In genomic region chr11:71738501-71739045, GRCm38 (mm10) we compare ENCODE assay signal across 27 mouse cellular contexts. TPM values are rescaled to one million over a fixed set of nuclear protein-coding genes. Genes with fewer than 3 reads are reported as not detected.
A peak's percentile ranks its signal among the peaks of the same experiment; 100 is the strongest.
DNase-seq lines count a peak whose midpoint lies in the region; ATAC-seq and TF ChIP-seq lines count a peak whose summit lies in the region.
"Had no signal": no experiment of that assay in that cellular context is flagged by ENCODE, and none has a peak within 500 bp of the region (broad histone marks: within the 10 kb centered on the region; RNA-seq: fewer than 3 reads in every experiment).

No protein-coding gene starts in this region.

- no peaks in the 10 kb centered on the region for H3K9me3 ChIP-seq in hindbrain, embryonic 10.5 days
- no peaks in the 10 kb centered on the region for H3K9me3 ChIP-seq in hindbrain, embryonic 11.5 days (ENCODE audit: control insufficient read depth, low read length)
- no peaks in the 10 kb centered on the region for H3K9me3 ChIP-seq in midbrain, embryonic 10.5 days (replicated peaks)
- no peaks in the 10 kb centered on the region for H3K9me3 ChIP-seq in midbrain, embryonic 13.5 days
- no peaks in the 10 kb centered on the region for H3K9me3 ChIP-seq in midbrain, postnatal 0 days (ENCODE audit: low read length)
- H3K9me3 ChIP-seq: embryonic facial prominence, embryonic 10.5 days; embryonic facial prominence, embryonic 13.5 days; forebrain, embryonic 13.5 days; intestine, embryonic 15.5 days had no signal

- no peak overlapping the region for H3K4me3 ChIP-seq in hindbrain, embryonic 10.5 days
- H3K4me3 ChIP-seq in hindbrain, embryonic 11.5 days (ENCODE audit: low read depth, low read length): no peak overlapping the region
- H3K4me3 ChIP-seq in midbrain, embryonic 10.5 days: no peak overlapping the region
- no peak overlapping the region for H3K4me3 ChIP-seq in midbrain, embryonic 13.5 days (replicated peaks)
- H3K4me3 ChIP-seq in midbrain, postnatal 0 days (ENCODE audit: low read depth, low read length): no peak overlapping the region
- H3K4me3 ChIP-seq: embryonic facial prominence, embryonic 10.5 days; embryonic facial prominence, embryonic 13.5 days; erythroblast, embryonic 14.5 days; forebrain, embryonic 13.5 days; gastrocnemius, adult 2 months; intestine, embryonic 15.5 days had no signal

- H3K27me3 ChIP-seq in hindbrain, embryonic 10.5 days (ENCODE audit: insufficient read depth, poor library complexity, severe bottlenecking): peaks cover 5% of the 10 kb centered on the region; the same call in 1 of the 2 replicates
- H3K27me3 ChIP-seq in hindbrain, embryonic 11.5 days (ENCODE audit: control insufficient read depth, insufficient read depth, low read length): no peaks in the 10 kb centered on the region
- peaks cover 3% of the 10 kb centered on the region; the same call in 1 of the 2 replicates for H3K27me3 ChIP-seq in midbrain, embryonic 10.5 days (ENCODE audit: low read depth, poor library complexity, severe bottlenecking)
- H3K27me3 ChIP-seq in midbrain, embryonic 13.5 days: no peaks in the 10 kb centered on the region
- H3K27me3 ChIP-seq in midbrain, postnatal 0 days (ENCODE audit: insufficient read depth, low read length): no peaks in the 10 kb centered on the region
- H3K27me3 ChIP-seq: forebrain, embryonic 13.5 days; intestine, embryonic 15.5 days had no signal

- no peak for ATAC-seq in hindbrain, embryonic 11.5 days (ENCODE audit: low FRiP score)
- ATAC-seq in midbrain, embryonic 13.5 days: no peak
- ATAC-seq in midbrain, postnatal 0 days (ENCODE audit: low FRiP score): no peak
- ATAC-seq: CD4-positive, CD25-positive, alpha-beta regulatory T cell, adult 4 months; forebrain, embryonic 13.5 days; forebrain, postnatal 0 days; intestine, embryonic 15.5 days had no signal

- H3K4me1 ChIP-seq in hindbrain, embryonic 10.5 days (replicated peaks): peaks cover 35% of the 10 kb centered on the region
- no peaks in the 10 kb centered on the region for H3K4me1 ChIP-seq in hindbrain, embryonic 11.5 days (replicated peaks; ENCODE audit: control insufficient read depth, insufficient read depth, low read length)
- peaks cover 24% of the 10 kb centered on the region for H3K4me1 ChIP-seq in midbrain, embryonic 10.5 days
- H3K4me1 ChIP-seq in midbrain, embryonic 13.5 days (replicated peaks): peaks cover 32% of the 10 kb centered on the region
- H3K4me1 ChIP-seq in midbrain, postnatal 0 days (ENCODE audit: insufficient read depth, low read length): peaks cover 7% of the 10 kb centered on the region
- H3K4me1 ChIP-seq: intestine, embryonic 15.5 days had no signal

- TF ChIP-seq CTCF in brain, embryonic 14.5 days (IDR thresholded peaks at IDR 0.05; ENCODE audit: borderline replicate concordance, extremely low read depth, insufficient read depth, insufficient read length): no peak
- TF ChIP-seq CTCF in midbrain, postnatal 0 days (IDR thresholded peaks at IDR 0.05): no peak

- H3K27ac ChIP-seq in hindbrain, embryonic 10.5 days: 0 out of 2 replicates have a peak overlapping the region, but pooled peaks have one; percentile 12
- H3K27ac ChIP-seq in hindbrain, embryonic 11.5 days (ENCODE audit: low read depth, low read length): no peak overlapping the region
- 0 out of 2 replicates have a peak overlapping the region, but pooled peaks have one; percentile 24 for H3K27ac ChIP-seq in midbrain, embryonic 10.5 days (replicated peaks)
- H3K27ac ChIP-seq in midbrain, embryonic 13.5 days: no peak overlapping the region
- H3K27ac ChIP-seq in midbrain, postnatal 0 days (ENCODE audit: low read depth, low read length): no peak overlapping the region
- H3K27ac ChIP-seq: embryonic facial prominence, embryonic 10.5 days; embryonic facial prominence, embryonic 13.5 days; forebrain, embryonic 13.5 days; gastrocnemius, adult 2 months; hindbrain, embryonic 14.5 days; intestine, embryonic 15.5 days had no signal

- H3K36me3 ChIP-seq in hindbrain, embryonic 10.5 days: no peaks in the 10 kb centered on the region
- no peaks in the 10 kb centered on the region for H3K36me3 ChIP-seq in hindbrain, embryonic 11.5 days (ENCODE audit: control insufficient read depth, insufficient read depth, low read length)
- no peaks in the 10 kb centered on the region for H3K36me3 ChIP-seq in midbrain, embryonic 10.5 days
- H3K36me3 ChIP-seq in midbrain, embryonic 13.5 days: no peaks in the 10 kb centered on the region
- no peaks in the 10 kb centered on the region for H3K36me3 ChIP-seq in midbrain, postnatal 0 days (ENCODE audit: insufficient read depth, low read length)
- H3K36me3 ChIP-seq: embryonic facial prominence, embryonic 10.5 days; embryonic facial prominence, embryonic 13.5 days; intestine, embryonic 15.5 days had no signal

- H3K9ac ChIP-seq in hindbrain, embryonic 11.5 days (ENCODE audit: low read depth, low read length): no peak overlapping the region
- no peak overlapping the region for H3K9ac ChIP-seq in midbrain, embryonic 13.5 days (replicated peaks)
- H3K9ac ChIP-seq in midbrain, postnatal 0 days (replicated peaks; ENCODE audit: low read length, poor library complexity, severe bottlenecking): no peak overlapping the region
- H3K9ac ChIP-seq: embryonic facial prominence, embryonic 13.5 days; forebrain, embryonic 13.5 days; forebrain, postnatal 0 days; hindbrain, embryonic 14.5 days; intestine, embryonic 15.5 days had no signal

- 66% methylated on average over 2 of the region's 2 CpGs for WGBS in hindbrain, embryonic 10.5 days
- WGBS in hindbrain, embryonic 11.5 days: 65% methylated on average over 2 of the region's 2 CpGs
- 65% methylated on average over 2 of the region's 2 CpGs for WGBS in midbrain, embryonic 10.5 days
- 34% methylated on average over 2 of the region's 2 CpGs for WGBS in midbrain, embryonic 13.5 days
- WGBS in midbrain, postnatal 0 days: 21% methylated on average over 2 of the region's 2 CpGs

- H3K4me2 ChIP-seq in hindbrain, embryonic 11.5 days (replicated peaks; ENCODE audit: low read depth, low read length): no peak overlapping the region
- H3K4me2 ChIP-seq in midbrain, embryonic 13.5 days (replicated peaks): no peak overlapping the region
- no peak overlapping the region for H3K4me2 ChIP-seq in midbrain, postnatal 0 days (ENCODE audit: low read depth, low read length, poor library complexity, severe bottlenecking)
- H3K4me2 ChIP-seq: embryonic facial prominence, embryonic 13.5 days; forebrain, embryonic 13.5 days; heart, embryonic 11.5 days; hindbrain, embryonic 14.5 days; intestine, embryonic 15.5 days had no signal

- TF ChIP-seq POLR2A in brain, embryonic 14.5 days (IDR thresholded peaks at IDR 0.05; ENCODE audit: borderline replicate concordance, extremely low read depth, insufficient read depth, insufficient read length, poor library complexity, severe bottlenecking): no peak

- DNase-seq in hindbrain, embryonic 10.5 days (ENCODE audit: low spot score): no peak
- no peak for DNase-seq in hindbrain, embryonic 11.5 days (ENCODE audit: low spot score)
- DNase-seq in midbrain, embryonic 10.5 days (ENCODE audit: low spot score): no peak
- peak; percentile 44 for DNase-seq in brain, embryonic 14.5 days (ENCODE audit: low read depth)
- DNase-seq in midbrain, postnatal 0 days (ENCODE audit: low spot score): peak; percentile 40
- DNase-seq: adrenal gland, postnatal 10 days; cerebellum, adult 11-12 months; cerebellum, adult 8-10 months; cerebellum, postnatal 10 days; cerebellum, postnatal 36 days; embryo, embryonic 11 days; forebrain, postnatal 0 days; gastrocnemius, adult 2 months; gastrocnemius, postnatal 14 days; heart, adult 11 months had no signal

RNA-seq across cellular contexts. Expression of gene Wscd1, which starts 11.1 kb away (rescaled TPM):
- polyA plus RNA-seq in hindbrain, embryonic 10.5 days (2016; fragmentation: Nextera tagmentation; extraction: Ambion mirVana): 52.4 and 69.5 TPM in 2 replicates
- polyA plus RNA-seq in hindbrain, embryonic 11.5 days (2014; fragmentation: Nextera tagmentation; extraction: Ambion mirVana): 31.8 and 40.5 TPM in 2 replicates
- polyA plus RNA-seq in midbrain, embryonic 10.5 days (2016; fragmentation: Nextera tagmentation; extraction: Ambion mirVana): 61.5 and 86.9 TPM in 2 replicates
- 79.2 and 82.5 TPM in 2 replicates for polyA plus RNA-seq in midbrain, embryonic 13.5 days (2015; fragmentation: Nextera tagmentation; extraction: Ambion mirVana)
- 41.3 and 62.4 TPM in 2 replicates for polyA plus RNA-seq in brain, embryonic 14.5 days (2012; rRNA removed)
- total RNA-seq in midbrain, postnatal 0 days (2014; rRNA removed): 143 and 167 TPM in 2 replicates
- polyA plus RNA-seq in midbrain, postnatal 0 days (2015; fragmentation: Nextera tagmentation; extraction: Ambion mirVana): 81.5 and 82.4 TPM in 2 replicates
- total RNA-seq: hematopoietic stem cell, adult 5-6 weeks; MEL had no signal
- polyA plus RNA-seq: C2C12; CD4-positive, CD25-positive, alpha-beta regulatory T cell, adult 4 months had no signal

Comparison
In these comparisons a context has a peak if more than half of its experiments do, and no peak if none do; other contexts are left out.
1. DNase-seq: peak in brain, embryonic 14.5 days (single experiment) and midbrain, postnatal 0 days (single experiment); none in hindbrain, embryonic 10.5 days (single experiment), hindbrain, embryonic 11.5 days (single experiment) and midbrain, embryonic 10.5 days (single experiment).
2. H3K27ac ChIP-seq: peak in hindbrain, embryonic 10.5 days (single experiment) and midbrain, embryonic 10.5 days (single experiment); none in hindbrain, embryonic 11.5 days (single experiment), midbrain, embryonic 13.5 days (single experiment) and midbrain, postnatal 0 days (single experiment).